19 mouse cellular contexts compared by ENCODE assay signal in the genomic region with DNA sequence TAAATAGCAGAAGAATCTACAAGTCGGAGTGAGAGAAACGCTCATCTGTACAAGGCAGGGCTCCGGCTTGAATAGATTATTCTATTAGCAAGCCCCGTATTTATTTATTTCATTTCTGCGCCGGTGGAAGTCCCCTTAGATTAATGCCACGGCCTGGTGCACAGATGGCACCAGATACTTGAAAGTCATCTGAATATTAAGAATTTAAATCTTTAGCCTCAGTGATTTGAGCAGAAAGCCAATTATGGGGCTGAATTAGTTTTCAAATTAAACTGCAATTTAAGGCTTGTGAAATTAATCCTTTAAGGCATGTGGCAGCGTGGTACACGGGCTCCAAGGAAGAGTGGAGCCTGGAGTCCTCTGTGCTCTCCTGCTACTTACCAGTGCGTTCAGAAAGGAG.
A peak's percentile ranks its signal among the peaks of the same experiment; 100 is the strongest.
DNase-seq lines count a peak whose midpoint lies in the region; ATAC-seq and TF ChIP-seq lines count a peak whose summit lies in the region.
"Had no signal": no experiment of that assay in that cellular context is flagged by ENCODE, and none has a peak within 500 bp of the region (broad histone marks: within the 10 kb centered on the region; RNA-seq: fewer than 3 reads in every experiment).

No protein-coding gene starts in this region.

- TF ChIP-seq CTCF in brain, embryonic 14.5 days (IDR thresholded peaks at IDR 0.05; ENCODE audit: borderline replicate concordance, extremely low read depth, insufficient read depth, insufficient read length) = no peak

- peak overlapping the region; percentile 37; the same call in 1 of the 2 replicates for H3K9ac ChIP-seq in midbrain, embryonic 16.5 days (ENCODE audit: low read depth, low read length)
- no peak overlapping the region for H3K9ac ChIP-seq in kidney, embryonic 14.5 days (ENCODE audit: low read depth, low read length)
- H3K9ac ChIP-seq: embryonic facial prominence, embryonic 15.5 days; stomach, embryonic 15.5 days had no signal

- no peaks in the 10 kb centered on the region for H3K36me3 ChIP-seq in embryonic facial prominence, embryonic 10.5 days (replicated peaks)
- H3K36me3 ChIP-seq in limb, embryonic 10.5 days = no peaks in the 10 kb centered on the region
- no peaks in the 10 kb centered on the region for H3K36me3 ChIP-seq in midbrain, embryonic 16.5 days (ENCODE audit: control insufficient read depth, insufficient read depth, low read length)
- H3K36me3 ChIP-seq in kidney, embryonic 14.5 days (ENCODE audit: control insufficient read depth, insufficient read depth, low read length) = no peaks in the 10 kb centered on the region
- H3K36me3 ChIP-seq: embryonic facial prominence, embryonic 15.5 days; stomach, embryonic 15.5 days had no signal

- H3K27me3 ChIP-seq in embryonic facial prominence, embryonic 10.5 days (replicated peaks; ENCODE audit: low read depth, poor library complexity, severe bottlenecking) = 0 out of 2 replicates have a peak, but pooled peaks cover 13% of the 10 kb centered on the region
- H3K27me3 ChIP-seq in limb, embryonic 10.5 days (ENCODE audit: low read depth, poor library complexity, severe bottlenecking) = no peaks in the 10 kb centered on the region
- H3K27me3 ChIP-seq in midbrain, embryonic 16.5 days (ENCODE audit: control insufficient read depth, insufficient read depth, low read depth, low read length) = no peaks in the 10 kb centered on the region
- H3K27me3 ChIP-seq in kidney, embryonic 14.5 days (ENCODE audit: control insufficient read depth, insufficient read depth, low read length) = no peaks in the 10 kb centered on the region
- H3K27me3 ChIP-seq: embryonic facial prominence, embryonic 15.5 days; stomach, embryonic 15.5 days had no signal

- H3K4me1 ChIP-seq in embryonic facial prominence, embryonic 10.5 days = peaks cover 56% of the 10 kb centered on the region
- peaks cover 70% of the 10 kb centered on the region for H3K4me1 ChIP-seq in limb, embryonic 10.5 days
- H3K4me1 ChIP-seq in midbrain, embryonic 16.5 days (ENCODE audit: control insufficient read depth, insufficient read depth, low read length) = peaks cover 48% of the 10 kb centered on the region
- H3K4me1 ChIP-seq in kidney, embryonic 14.5 days (ENCODE audit: control insufficient read depth, insufficient read depth, low read length) = 0 out of 2 replicates have a peak, but pooled peaks cover 4% of the 10 kb centered on the region

- no peaks in the 10 kb centered on the region for H3K9me3 ChIP-seq in embryonic facial prominence, embryonic 10.5 days
- no peaks in the 10 kb centered on the region for H3K9me3 ChIP-seq in limb, embryonic 10.5 days (replicated peaks)
- H3K9me3 ChIP-seq in midbrain, embryonic 16.5 days (replicated peaks; ENCODE audit: control insufficient read depth, low read length, poor library complexity, severe bottlenecking) = no peaks in the 10 kb centered on the region
- H3K9me3 ChIP-seq in kidney, embryonic 14.5 days (ENCODE audit: control insufficient read depth, low read length) = no peaks in the 10 kb centered on the region
- H3K9me3 ChIP-seq: embryonic facial prominence, embryonic 15.5 days; stomach, embryonic 15.5 days had no signal

- intact Hi-C loops in left cerebral cortex, postnatal 25 days (cut with DNase I) = loop anchor here (2.0 to 5.0 kb wide), 2 partner anchors 29 to 52 kb away; no protein-coding TSS in a partner anchor

- ATAC-seq in midbrain, embryonic 16.5 days = no peak
- no peak for ATAC-seq in kidney, embryonic 14.5 days (ENCODE audit: low FRiP score, low TSS enrichment)

- H3K27ac ChIP-seq in embryonic facial prominence, embryonic 10.5 days (replicated peaks) = peak overlapping the region; percentile 20; the same call in 1 of the 2 replicates
- H3K27ac ChIP-seq in limb, embryonic 10.5 days = peak overlapping the region; percentile 46; the same call in 1 of the 2 replicates
- peak overlapping the region; percentile 67 for H3K27ac ChIP-seq in midbrain, embryonic 16.5 days (ENCODE audit: low read length)
- no peak overlapping the region for H3K27ac ChIP-seq in kidney, embryonic 14.5 days (ENCODE audit: low read depth, low read length)
- H3K27ac ChIP-seq: embryonic facial prominence, embryonic 15.5 days; layer of hippocampus, adult 2 months; stomach, embryonic 15.5 days had no signal

- TF ChIP-seq POLR2A in brain, embryonic 14.5 days (IDR thresholded peaks at IDR 0.05; ENCODE audit: borderline replicate concordance, extremely low read depth, insufficient read depth, insufficient read length, poor library complexity, severe bottlenecking) = no peak

- peak; percentile 63 for DNase-seq in brain, embryonic 14.5 days (ENCODE audit: low read depth)
- no peak for DNase-seq in embryonic facial prominence, embryonic 10.5 days (ENCODE audit: low spot score)
- DNase-seq in limb, embryonic 10.5 days (ENCODE audit: low spot score) = no peak
- DNase-seq in left cerebral cortex, adult 11 months (ENCODE audit: low spot score) = no peak
- no peak for DNase-seq in left cerebral cortex, postnatal 25 days (ENCODE audit: low spot score in 2 of 2)
- DNase-seq: cerebellum, adult 9-11 months; gastrocnemius, postnatal 14 days; kidney, adult 18-20 months; kidney, postnatal 14 days; lung, adult 2 months; right cerebral cortex, postnatal 25 days; thymus, adult 18-20 months; thymus, postnatal 4 days had no signal

- no peak overlapping the region for H3K4me3 ChIP-seq in embryonic facial prominence, embryonic 10.5 days
- H3K4me3 ChIP-seq in limb, embryonic 10.5 days = no peak overlapping the region
- H3K4me3 ChIP-seq in midbrain, embryonic 16.5 days (ENCODE audit: low read depth, low read length) = no peak overlapping the region
- no peak overlapping the region for H3K4me3 ChIP-seq in kidney, embryonic 14.5 days (ENCODE audit: low read length)
- H3K4me3 ChIP-seq: embryonic facial prominence, embryonic 15.5 days; layer of hippocampus, adult 2 months; stomach, embryonic 15.5 days had no signal

- H3K4me2 ChIP-seq in midbrain, embryonic 16.5 days (ENCODE audit: low read length) = no peak overlapping the region
- no peak overlapping the region for H3K4me2 ChIP-seq in kidney, embryonic 14.5 days (replicated peaks; ENCODE audit: low read depth, low read length)
- H3K4me2 ChIP-seq: embryonic facial prominence, embryonic 15.5 days; liver, embryonic 11.5 days; stomach, embryonic 15.5 days had no signal

- WGBS in embryonic facial prominence, embryonic 10.5 days = 80% methylated on average over 10 of the region's 10 CpGs
- WGBS in limb, embryonic 10.5 days = 82% methylated on average over 10 of the region's 10 CpGs
- 31% methylated on average over 10 of the region's 10 CpGs for WGBS in midbrain, embryonic 16.5 days
- WGBS in kidney, embryonic 14.5 days = 83% methylated on average over 10 of the region's 10 CpGs
